Mouse (Mus musculus): Measurements from ENCODE around the gene Mcrip1. TPM values are rescaled to one million over a fixed set of nuclear protein-coding genes. Genes with fewer than 3 reads are reported as not detected.

Mcrip1 gene
- polyA plus RNA-seq, 1 experiment from 2014 or later, result 237 TPM

DNA sequence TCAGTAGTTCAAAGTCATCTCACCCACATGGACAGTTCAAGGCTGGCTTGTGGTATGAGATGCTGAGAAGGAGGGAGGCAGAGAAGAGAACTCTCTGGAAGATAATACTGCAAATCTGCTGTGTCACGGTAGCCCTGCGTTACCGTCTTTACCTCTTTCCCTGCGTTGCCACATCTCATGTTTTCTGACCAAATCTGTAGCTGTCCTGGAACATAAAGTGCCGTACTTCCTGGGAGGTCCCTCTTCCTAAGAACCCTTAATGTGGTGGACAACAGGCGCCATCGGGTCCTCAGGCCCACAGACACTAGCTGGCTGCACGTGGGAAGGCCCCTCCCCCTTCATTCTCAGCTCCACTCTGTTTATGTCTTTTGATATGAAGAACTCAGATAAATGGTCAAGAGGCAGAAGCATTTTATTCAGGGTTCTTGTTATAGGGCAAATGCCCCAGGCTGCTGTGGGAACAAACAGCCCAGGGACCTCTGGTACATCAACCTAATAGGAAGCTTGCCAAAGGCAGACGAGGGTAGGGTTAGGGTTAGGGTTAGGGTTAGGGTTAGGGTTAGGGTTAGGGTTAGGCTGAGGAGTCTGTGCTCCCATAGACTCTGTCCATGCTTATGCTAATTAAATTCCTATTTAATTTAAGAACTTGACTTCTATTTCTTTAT, 21.7 kb downstream of the Mcrip1 start:
- Histone ChIP-seq H3K9ac (ENCODE audit: low read length) (no peak overlapping the region), H3K9me3 (ENCODE audit: control insufficient read depth, low read length) (no peaks in the 10 kb centered on the region), H3K4me1 (ENCODE audit: control insufficient read depth, insufficient read depth, low read length) (no peaks in the 10 kb centered on the region), H3K27ac (ENCODE audit: low read depth, low read length) (no peak overlapping the region), H3K4me3 (ENCODE audit: low read depth, low read length) (no peak overlapping the region), H3K36me3 (ENCODE audit: control insufficient read depth, insufficient read depth, low read length) (no peaks in the 10 kb centered on the region), H3K27me3 (ENCODE audit: control insufficient read depth, insufficient read depth, low read length) (peaks cover 43% of the 10 kb centered on the region), H3K4me2 (no peak overlapping the region)
- DNase-seq (ENCODE audit: low spot score, missing footprints), result no peak
- ATAC-seq (ENCODE audit: low FRiP score), result no peak
- 87% methylated on average over 9 of the region's 9 CpGs for WGBS

DNA sequence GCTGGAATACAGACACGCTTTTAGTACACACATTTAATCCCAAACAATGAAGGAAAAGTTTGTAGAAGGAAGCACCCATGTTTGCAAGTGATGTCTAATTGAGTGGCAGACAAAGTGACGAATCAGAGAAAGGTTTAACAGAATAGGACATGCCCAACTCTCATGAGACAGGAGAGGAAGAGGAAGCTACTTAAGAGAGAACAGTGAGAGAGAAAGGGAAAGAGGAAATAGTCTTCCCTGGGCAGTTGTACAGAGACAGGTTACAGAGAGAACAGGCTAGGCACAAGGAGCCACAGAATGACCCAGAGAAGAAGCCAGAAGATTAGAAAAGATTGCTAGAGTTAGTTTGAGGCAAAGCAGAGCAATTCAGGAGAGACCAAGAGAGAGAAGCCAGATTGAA, 23.6 kb downstream of the Mcrip1 start:
- ATAC-seq (ENCODE audit: low FRiP score) (no peak), DNase-seq (ENCODE audit: low spot score, missing footprints) (no peak)
- no peak overlapping the region for H3K4me3 ChIP-seq (ENCODE audit: low read depth, low read length)
- H3K4me2 ChIP-seq, result no peak overlapping the region
- no peak overlapping the region for H3K27ac ChIP-seq (ENCODE audit: low read depth, low read length)
- WGBS, result 85% methylated on average over 2 of the region's 2 CpGs
- H3K9ac ChIP-seq (ENCODE audit: low read length), result no peak overlapping the region
- no peaks in the 10 kb centered on the region for H3K9me3 ChIP-seq (ENCODE audit: control insufficient read depth, low read length)
- H3K36me3 ChIP-seq (ENCODE audit: control insufficient read depth, insufficient read depth, low read length), result no peaks in the 10 kb centered on the region
- no peaks in the 10 kb centered on the region for H3K4me1 ChIP-seq (ENCODE audit: control insufficient read depth, insufficient read depth, low read length)
- peaks cover 27% of the 10 kb centered on the region for H3K27me3 ChIP-seq (ENCODE audit: control insufficient read depth, insufficient read depth, low read length)

DNA sequence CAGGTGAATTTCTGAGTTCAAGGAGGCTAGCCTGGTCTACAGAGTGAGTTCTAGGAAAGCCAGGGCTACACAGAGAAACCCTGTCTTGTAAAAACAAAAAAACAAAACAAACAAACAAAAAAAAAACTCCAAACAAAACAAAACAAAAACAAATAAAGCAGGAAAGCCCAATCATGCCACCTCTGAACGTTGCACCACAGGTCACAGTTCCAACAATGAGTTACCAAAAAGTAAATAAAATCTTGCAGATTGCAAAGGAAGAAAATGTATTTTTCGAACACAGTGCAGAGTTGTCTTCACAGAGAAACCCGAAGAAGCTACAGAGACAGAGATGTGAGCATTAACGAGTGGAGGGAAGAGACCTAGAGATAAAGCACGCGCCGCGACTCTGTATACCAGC, 26.9 kb downstream of the Mcrip1 start:
- no peak overlapping the region for H3K9ac ChIP-seq (ENCODE audit: low read length)
- 86% methylated on average over 8 of the region's 8 CpGs for WGBS
- H3K9me3 ChIP-seq (ENCODE audit: control insufficient read depth, low read length), result no peaks in the 10 kb centered on the region
- DNase-seq (ENCODE audit: low spot score, missing footprints), result no peak
- no peaks in the 10 kb centered on the region for H3K27me3 ChIP-seq (ENCODE audit: control insufficient read depth, insufficient read depth, low read length)
- H3K4me2 ChIP-seq, result no peak overlapping the region
- H3K27ac ChIP-seq (ENCODE audit: low read depth, low read length), result no peak overlapping the region
- H3K4me1 ChIP-seq (ENCODE audit: control insufficient read depth, insufficient read depth, low read length), result no peaks in the 10 kb centered on the region
- no peak for ATAC-seq (ENCODE audit: low FRiP score)
- no peak overlapping the region for H3K4me3 ChIP-seq (ENCODE audit: low read depth, low read length)
- no peaks in the 10 kb centered on the region for H3K36me3 ChIP-seq (ENCODE audit: control insufficient read depth, insufficient read depth, low read length)

DNA sequence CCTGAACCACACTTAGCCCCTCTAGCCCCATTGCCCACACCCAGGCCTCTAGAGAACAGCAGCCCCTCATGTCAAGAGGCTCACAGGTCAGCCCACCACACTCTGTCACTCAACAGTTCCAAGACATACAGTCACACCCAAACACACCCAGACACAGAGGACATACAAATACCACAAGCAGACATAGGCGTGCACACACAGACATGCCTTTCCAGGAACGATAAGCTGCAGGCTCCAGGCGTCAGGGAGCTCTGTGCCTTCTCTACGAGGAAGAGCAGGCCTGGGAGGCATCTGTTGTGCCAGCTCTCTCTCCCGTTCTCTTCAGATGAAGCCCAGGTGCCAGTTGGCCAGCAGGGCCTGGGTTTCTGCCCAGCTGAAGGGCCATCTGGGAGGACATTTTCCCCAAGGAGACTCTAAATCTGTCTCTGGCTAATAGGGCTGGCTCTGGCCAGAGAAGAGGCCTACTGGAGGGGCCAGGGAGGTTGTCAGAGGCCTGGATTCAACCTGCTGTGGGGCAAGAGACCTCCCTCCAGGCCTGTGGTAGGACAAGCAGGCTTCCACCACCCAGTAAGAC, 28.5 kb downstream of the Mcrip1 start:
- Histone ChIP-seq H3K27me3 (ENCODE audit: control insufficient read depth, insufficient read depth, low read length) (no peaks in the 10 kb centered on the region), H3K4me2 (no peak overlapping the region), H3K27ac (ENCODE audit: low read depth, low read length) (no peak overlapping the region), H3K9ac (ENCODE audit: low read length) (no peak overlapping the region), H3K4me3 (ENCODE audit: low read depth, low read length) (no peak overlapping the region), H3K9me3 (ENCODE audit: control insufficient read depth, low read length) (no peaks in the 10 kb centered on the region), H3K36me3 (ENCODE audit: control insufficient read depth, insufficient read depth, low read length) (no peaks in the 10 kb centered on the region), H3K4me1 (ENCODE audit: control insufficient read depth, insufficient read depth, low read length) (no peaks in the 10 kb centered on the region)
- DNase-seq (ENCODE audit: low spot score, missing footprints) (no peak), ATAC-seq (ENCODE audit: low FRiP score) (no peak)
- 77% methylated on average over 5 of the region's 5 CpGs for WGBS

DNA sequence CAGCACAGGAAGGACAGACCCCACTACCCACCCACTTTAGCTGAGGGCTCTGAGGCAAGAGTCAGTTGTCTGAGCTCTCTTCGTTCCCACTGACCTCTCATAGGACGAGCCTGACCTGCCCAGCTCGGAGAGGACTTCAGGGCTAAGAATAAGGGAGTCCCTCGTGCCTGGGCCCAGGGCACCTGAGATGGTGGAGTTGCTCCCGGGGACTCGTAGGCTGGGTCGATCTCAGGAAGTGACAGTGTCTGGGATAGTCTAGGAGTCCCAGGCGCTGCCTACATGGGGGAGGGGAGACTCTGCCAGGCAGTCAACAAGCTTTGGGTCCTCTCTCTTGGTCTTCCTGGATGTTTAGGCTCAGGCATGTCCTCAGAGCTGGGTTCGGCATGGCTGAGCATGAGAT, 29.0 kb downstream of the Mcrip1 start:
- H3K4me1 ChIP-seq (ENCODE audit: control insufficient read depth, insufficient read depth, low read length), result no peaks in the 10 kb centered on the region
- no peak overlapping the region for H3K9ac ChIP-seq (ENCODE audit: low read length)
- H3K4me2 ChIP-seq, result no peak overlapping the region
- no peaks in the 10 kb centered on the region for H3K9me3 ChIP-seq (ENCODE audit: control insufficient read depth, low read length)
- no peak overlapping the region for H3K27ac ChIP-seq (ENCODE audit: low read depth, low read length)
- ATAC-seq (ENCODE audit: low FRiP score) (no peak), DNase-seq (ENCODE audit: low spot score, missing footprints) (no peak)
- H3K27me3 ChIP-seq (ENCODE audit: control insufficient read depth, insufficient read depth, low read length), result no peaks in the 10 kb centered on the region
- 76% methylated on average over 9 of the region's 9 CpGs for WGBS
- H3K36me3 ChIP-seq (ENCODE audit: control insufficient read depth, insufficient read depth, low read length), result no peaks in the 10 kb centered on the region
- no peak overlapping the region for H3K4me3 ChIP-seq (ENCODE audit: low read depth, low read length)

DNA sequence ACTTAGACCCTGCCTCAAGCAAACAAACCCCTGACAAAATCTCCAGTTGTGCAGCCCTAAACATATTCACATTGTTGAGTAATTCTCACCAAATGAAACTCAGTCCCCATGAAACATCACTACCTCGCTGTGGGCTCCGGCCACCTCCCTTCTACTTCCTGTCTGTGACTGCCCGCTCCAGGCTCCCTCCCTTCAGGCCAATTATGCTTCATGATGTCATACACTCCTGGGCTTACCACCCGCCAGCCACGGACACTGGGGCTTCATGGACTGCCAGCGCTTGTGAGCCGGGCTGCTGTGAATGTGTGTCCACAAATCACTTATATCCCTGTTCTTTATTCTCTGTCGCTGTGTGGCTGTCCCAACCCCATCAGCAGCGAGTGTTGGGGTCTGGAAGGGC, 29.8 kb downstream of the Mcrip1 start:
- no peak for ATAC-seq (ENCODE audit: low FRiP score)
- no peaks in the 10 kb centered on the region for H3K36me3 ChIP-seq (ENCODE audit: control insufficient read depth, insufficient read depth, low read length)
- no peak overlapping the region for H3K4me3 ChIP-seq (ENCODE audit: low read depth, low read length)
- no peaks in the 10 kb centered on the region for H3K9me3 ChIP-seq (ENCODE audit: control insufficient read depth, low read length)
- no peaks in the 10 kb centered on the region for H3K27me3 ChIP-seq (ENCODE audit: control insufficient read depth, insufficient read depth, low read length)
- WGBS, result 62% methylated on average over 9 of the region's 9 CpGs
- no peak for DNase-seq (ENCODE audit: low spot score, missing footprints)
- no peak overlapping the region for H3K9ac ChIP-seq (ENCODE audit: low read length)
- H3K27ac ChIP-seq (ENCODE audit: low read depth, low read length), result no peak overlapping the region
- H3K4me1 ChIP-seq (ENCODE audit: control insufficient read depth, insufficient read depth, low read length), result no peaks in the 10 kb centered on the region
- no peak overlapping the region for H3K4me2 ChIP-seq

DNA sequence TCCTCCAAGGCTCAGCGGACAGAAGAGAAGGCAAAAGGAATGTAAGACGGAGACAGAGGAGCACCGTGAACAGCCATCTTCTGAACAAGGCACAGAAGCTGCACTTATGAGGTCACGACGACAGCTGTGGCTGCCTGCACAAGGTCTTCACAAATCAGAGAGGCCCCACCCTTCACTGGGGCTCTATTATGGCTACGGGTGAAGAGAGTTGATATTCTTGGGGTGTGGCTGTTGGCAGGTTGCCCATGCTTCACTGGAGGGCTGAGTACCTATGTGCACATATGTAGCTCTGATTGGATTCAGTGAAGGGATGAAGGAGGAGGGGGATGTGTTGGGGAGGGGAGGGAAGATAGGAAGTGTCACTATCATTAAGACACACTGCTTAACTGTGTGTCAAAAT, 31.0 kb downstream of the Mcrip1 start:
- Histone ChIP-seq H3K4me2 (no peak overlapping the region), H3K4me1 (ENCODE audit: control insufficient read depth, insufficient read depth, low read length) (no peaks in the 10 kb centered on the region), H3K9me3 (ENCODE audit: control insufficient read depth, low read length) (no peaks in the 10 kb centered on the region), H3K27me3 (ENCODE audit: control insufficient read depth, insufficient read depth, low read length) (no peaks in the 10 kb centered on the region), H3K36me3 (ENCODE audit: control insufficient read depth, insufficient read depth, low read length) (no peaks in the 10 kb centered on the region), H3K4me3 (ENCODE audit: low read depth, low read length) (no peak overlapping the region), H3K27ac (ENCODE audit: low read depth, low read length) (no peak overlapping the region), H3K9ac (ENCODE audit: low read length) (no peak overlapping the region)
- ATAC-seq (ENCODE audit: low FRiP score), result no peak
- no peak for DNase-seq (ENCODE audit: low spot score, missing footprints)
- 86% methylated on average over 6 of the region's 6 CpGs for WGBS

DNA sequence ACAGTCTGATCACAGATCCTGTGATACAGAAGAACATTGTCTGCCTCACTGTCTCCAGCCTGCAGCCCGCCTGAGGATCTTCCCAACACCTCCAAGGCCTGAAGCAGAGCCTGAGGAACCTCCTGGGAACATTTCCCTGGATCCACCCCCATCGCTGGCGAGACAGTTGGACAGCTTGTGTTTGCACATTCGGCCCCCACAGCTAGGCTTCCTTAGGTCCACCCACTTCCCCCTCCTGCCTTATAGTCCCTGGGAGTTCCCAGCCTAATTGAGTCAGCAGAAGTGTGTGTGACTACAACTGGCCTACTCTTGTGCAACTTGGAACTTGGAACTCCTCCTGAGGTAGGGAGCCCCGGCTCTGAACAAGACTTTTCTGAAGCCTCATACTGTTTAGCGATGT, 31.5 kb downstream of the Mcrip1 start:
- ATAC-seq (ENCODE audit: low FRiP score), result no peak
- H3K4me1 ChIP-seq (ENCODE audit: control insufficient read depth, insufficient read depth, low read length), result no peaks in the 10 kb centered on the region

DNA sequence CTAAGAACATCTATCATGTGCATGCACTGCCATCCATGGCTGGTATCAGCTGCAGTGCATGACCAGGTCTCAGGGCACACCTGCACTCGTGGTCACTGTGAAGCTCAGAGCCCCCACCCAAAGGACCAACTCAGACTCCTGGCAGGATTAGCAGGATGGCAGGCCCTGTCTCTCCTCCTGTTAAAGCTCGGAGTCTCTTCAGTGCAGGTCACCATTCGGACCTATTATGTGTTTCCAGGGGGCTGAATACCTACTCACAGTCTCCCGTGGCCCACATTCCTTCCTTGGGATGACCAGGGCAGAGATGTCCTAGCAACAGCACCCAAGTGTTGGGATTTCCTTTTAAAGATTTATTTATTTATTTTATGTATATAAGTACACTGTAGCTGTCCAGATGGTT, 32.4 kb downstream of the Mcrip1 start:
- ATAC-seq (ENCODE audit: low FRiP score) (no peak), DNase-seq (ENCODE audit: low spot score, missing footprints) (no peak)
- 71% methylated on average over 4 of the region's 4 CpGs for WGBS
- no peaks in the 10 kb centered on the region for H3K9me3 ChIP-seq (ENCODE audit: control insufficient read depth, low read length)
- no peak overlapping the region for H3K4me3 ChIP-seq (ENCODE audit: low read depth, low read length)
- no peaks in the 10 kb centered on the region for H3K36me3 ChIP-seq (ENCODE audit: control insufficient read depth, insufficient read depth, low read length)
- no peaks in the 10 kb centered on the region for H3K4me1 ChIP-seq (ENCODE audit: control insufficient read depth, insufficient read depth, low read length)
- H3K9ac ChIP-seq (ENCODE audit: low read length), result no peak overlapping the region
- no peaks in the 10 kb centered on the region for H3K27me3 ChIP-seq (ENCODE audit: control insufficient read depth, insufficient read depth, low read length)
- H3K27ac ChIP-seq (ENCODE audit: low read depth, low read length), result no peak overlapping the region
- no peak overlapping the region for H3K4me2 ChIP-seq

More for the DNA sequence above, 31.5 kb downstream of the Mcrip1 start:
- no peak for DNase-seq (ENCODE audit: low spot score, missing footprints)
- Histone ChIP-seq H3K36me3 (ENCODE audit: control insufficient read depth, insufficient read depth, low read length) (no peaks in the 10 kb centered on the region), H3K4me2 (no peak overlapping the region), H3K27ac (ENCODE audit: low read depth, low read length) (no peak overlapping the region), H3K9me3 (ENCODE audit: control insufficient read depth, low read length) (no peaks in the 10 kb centered on the region), H3K9ac (ENCODE audit: low read length) (no peak overlapping the region), H3K4me3 (ENCODE audit: low read depth, low read length) (no peak overlapping the region), H3K27me3 (ENCODE audit: control insufficient read depth, insufficient read depth, low read length) (no peaks in the 10 kb centered on the region)
- 65% methylated on average over 6 of the region's 6 CpGs for WGBS
